In the genomic region with DNA sequence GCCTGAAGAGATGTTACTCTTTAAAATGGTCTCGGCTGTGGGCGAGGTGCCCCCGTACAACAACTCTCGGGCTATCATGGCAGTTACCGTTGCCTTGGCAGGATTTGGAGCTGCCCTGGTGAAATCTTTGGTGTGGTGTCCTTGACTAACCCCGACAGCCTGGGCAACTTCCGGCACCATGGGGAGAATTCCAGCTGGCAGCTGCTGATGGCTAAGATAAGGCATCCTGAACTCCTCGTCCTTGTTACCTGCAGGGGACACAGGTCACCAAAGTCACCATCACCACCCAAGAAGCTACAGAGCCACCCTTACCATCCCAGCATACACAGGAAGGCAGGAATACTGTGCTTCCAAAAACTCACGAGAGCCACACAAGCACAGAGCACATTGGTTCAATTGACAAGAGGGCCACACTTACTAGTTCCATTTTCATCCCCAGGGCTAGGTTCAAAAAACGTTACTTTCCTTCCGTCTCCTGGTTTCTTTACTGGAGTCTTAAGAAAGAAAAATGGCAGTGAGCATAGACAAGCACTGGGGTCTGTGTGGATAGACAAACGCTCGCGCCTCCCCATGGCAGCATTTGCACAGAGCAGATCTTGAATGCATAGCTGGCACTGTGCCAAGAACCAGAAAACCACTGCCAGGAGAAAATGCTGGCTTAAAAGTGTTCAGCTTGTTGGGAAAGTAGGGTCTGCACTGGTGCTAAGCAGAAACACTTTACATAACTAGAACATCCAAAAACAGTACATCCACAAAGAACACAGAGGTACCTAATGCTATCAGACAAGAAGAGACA, we compare ENCODE assay signal across 9 mouse cellular contexts. TPM values are rescaled to one million over a fixed set of nuclear protein-coding genes. Genes with fewer than 3 reads are reported as not detected.
DNase-seq lines count a peak whose midpoint lies in the region; ATAC-seq and TF ChIP-seq lines count a peak whose summit lies in the region.
"Had no signal": no experiment of that assay in that cellular context is flagged by ENCODE, and none has a peak within 500 bp of the region (broad histone marks: within the 10 kb centered on the region; RNA-seq: fewer than 3 reads in every experiment).

No protein-coding gene starts in this region.

- H3K4me1 ChIP-seq in liver, postnatal 0 days (ENCODE audit: insufficient read depth), result no peaks in the 10 kb centered on the region
- peaks cover 5% of the 10 kb centered on the region; the same call in 1 of the 2 replicates for H3K4me1 ChIP-seq in limb, embryonic 15.5 days

- H3K4me2 ChIP-seq in liver, postnatal 0 days (ENCODE audit: low read depth, low read length), result no peak overlapping the region
- H3K4me2 ChIP-seq in limb, embryonic 15.5 days, result no peak overlapping the region

- DNase-seq in adrenal gland, adult (ENCODE audit: inconsistent age in 2 of 2, low spot score in 1 of 2), result peak; percentile 24 to 72
- DNase-seq in adrenal gland, adult 18-20 months (ENCODE audit: low spot score in 2 of 2), result no peak
- peak; percentile 35 for DNase-seq in liver
- DNase-seq in liver, postnatal 0 days, result no peak
- peak; percentile 59 to 68 for DNase-seq in cerebellum, postnatal 10 days
- DNase-seq in urinary bladder, postnatal 25 days (ENCODE audit: low spot score), result no peak
- DNase-seq in urinary bladder, postnatal 36 days (ENCODE audit: low spot score in 2 of 2), result no peak

- ATAC-seq in liver, postnatal 0 days, result no peak
- no peak for ATAC-seq in limb, embryonic 15.5 days (ENCODE audit: insufficient number of reproducible peaks, low FRiP score, low TSS enrichment, low read depth)

- 85% methylated on average over 14 of the region's 14 CpGs for WGBS in liver, postnatal 0 days (ENCODE audit: insufficient replicate concordance)
- 73% methylated on average over 14 of the region's 14 CpGs for WGBS in limb, embryonic 15.5 days

- no peak overlapping the region for H3K4me3 ChIP-seq in liver, postnatal 0 days (ENCODE audit: low read depth, low read length)
- H3K4me3 ChIP-seq in limb, embryonic 15.5 days, result no peak overlapping the region

- H3K9me3 ChIP-seq in liver, postnatal 0 days (ENCODE audit: low read length), result no peaks in the 10 kb centered on the region
- no peaks in the 10 kb centered on the region for H3K9me3 ChIP-seq in limb, embryonic 15.5 days

- no peak for TF ChIP-seq CTCF in liver, postnatal 0 days (IDR thresholded peaks at IDR 0.05; ENCODE audit: low read depth)

- peaks cover 88% of the 10 kb centered on the region for H3K36me3 ChIP-seq in liver, postnatal 0 days (replicated peaks; ENCODE audit: insufficient read depth, low read length)
- H3K36me3 ChIP-seq in limb, embryonic 15.5 days, result peaks cover 94% of the 10 kb centered on the region

- H3K27ac ChIP-seq in liver, postnatal 0 days (ENCODE audit: low read depth), result no peak overlapping the region
- peak overlapping the region; percentile 6; the same call in 1 of the 2 replicates for H3K27ac ChIP-seq in limb, embryonic 15.5 days
- H3K27ac ChIP-seq: liver, embryonic 14.5 days had no signal

- H3K9ac ChIP-seq in liver, postnatal 0 days (replicated peaks), result no peak overlapping the region
- no peak overlapping the region for H3K9ac ChIP-seq in limb, embryonic 15.5 days
- H3K9ac ChIP-seq: liver, embryonic 14.5 days had no signal

- TF ChIP-seq EP300 in liver, postnatal 0 days (IDR thresholded peaks at IDR 0.05; ENCODE audit: low read depth), result no peak

- no peaks in the 10 kb centered on the region for H3K27me3 ChIP-seq in liver, postnatal 0 days (ENCODE audit: insufficient read depth, low read length)
- H3K27me3 ChIP-seq in limb, embryonic 15.5 days, result no peaks in the 10 kb centered on the region

RNA-seq across cellular contexts. Expression of a gene that starts 45.0 kb away (rescaled TPM):
- total RNA-seq in adrenal gland, adult 18-20 months (2021), result 10 to 100 TPM; 68.4 to 76.3 TPM
- polyA plus RNA-seq in liver, postnatal 0 days (2015; fragmentation: Nextera tagmentation; extraction: Ambion mirVana), result 28.6 and 31.5 TPM in 2 replicates
- 98.2 and 99.9 TPM in 2 replicates for polyA plus RNA-seq in limb, embryonic 15.5 days (2015; fragmentation: Nextera tagmentation; extraction: Ambion mirVana)

RNA-seq across cellular contexts. Expression of a gene that starts 45.2 kb away (rescaled TPM):
- 10 to 100 TPM; 58.7 to 71.4 TPM for total RNA-seq in adrenal gland, adult 18-20 months (2021)
- 19.0 and 23.3 TPM in 2 replicates for polyA plus RNA-seq in liver, postnatal 0 days (2015; fragmentation: Nextera tagmentation; extraction: Ambion mirVana)
- 83.7 and 86.2 TPM in 2 replicates for polyA plus RNA-seq in limb, embryonic 15.5 days (2015; fragmentation: Nextera tagmentation; extraction: Ambion mirVana)

Comparison
In these comparisons a context has a peak if more than half of its experiments do, and no peak if none do; other contexts are left out.
1. DNase-seq: peak in adrenal gland, adult (2 of 2), liver (single experiment) and cerebellum, postnatal 10 days (2 of 2); none in adrenal gland, adult 18-20 months (0 of 2), liver, postnatal 0 days (single experiment), urinary bladder, postnatal 25 days (single experiment) and urinary bladder, postnatal 36 days (0 of 2).